Comparison of ENCODE assay signal across 8 mouse cellular contexts in the genomic region with DNA sequence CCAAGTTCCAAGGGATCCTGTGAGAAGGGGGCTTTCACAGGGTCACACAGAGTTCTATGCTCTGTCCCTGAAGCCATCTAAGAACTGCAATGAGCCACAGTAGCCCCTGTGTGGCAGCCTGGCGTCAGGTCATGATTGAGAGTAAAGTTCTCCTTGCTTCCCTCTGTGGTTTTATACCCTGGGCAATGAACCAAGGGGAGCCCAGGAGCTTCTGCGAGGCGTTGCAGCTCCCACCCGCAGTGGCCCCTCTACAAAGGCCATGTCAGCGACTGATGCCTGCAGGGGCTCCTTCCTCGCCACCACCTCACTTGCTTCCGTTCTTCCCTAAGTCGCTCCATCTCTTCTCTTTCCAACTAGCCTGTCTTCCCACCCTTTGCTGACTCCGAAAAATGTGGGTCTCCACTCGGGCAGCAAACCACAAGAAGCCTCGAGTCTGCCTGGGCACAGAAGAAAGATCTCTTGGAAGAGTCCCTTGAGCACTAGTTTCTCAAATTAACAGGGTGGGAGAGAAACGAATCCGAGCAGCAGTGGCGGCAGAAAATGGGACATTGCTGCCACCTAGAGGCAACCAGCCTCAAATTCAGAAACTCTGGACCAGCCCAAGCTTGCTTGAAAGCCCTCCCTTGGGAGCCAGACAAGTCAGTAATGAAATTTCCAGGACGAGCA. TPM values are rescaled to one million over a fixed set of nuclear protein-coding genes. Genes with fewer than 3 reads are reported as not detected.
DNase-seq lines count a peak whose midpoint lies in the region; ATAC-seq lines count a peak whose summit lies in the region.

No protein-coding gene starts in this region.

- peak; percentile 91 for ATAC-seq in hindbrain, embryonic 16.5 days
- peak; percentile 67 for ATAC-seq in megakaryocyte, adult 5-6 weeks (ENCODE audit: poor library complexity, severe bottlenecking)

- peak overlapping the region; percentile 97 for H3K4me2 ChIP-seq in hindbrain, embryonic 16.5 days (ENCODE audit: low read length)

- under 1% methylated on average over 15 of the region's 15 CpGs for WGBS in hindbrain, embryonic 16.5 days

- peak overlapping the region; percentile 68 for H3K9ac ChIP-seq in hindbrain, embryonic 16.5 days (ENCODE audit: low read depth, low read length)

- H3K9me3 ChIP-seq in hindbrain, embryonic 16.5 days (ENCODE audit: control insufficient read depth, low read length) = no peaks in the 10 kb centered on the region

- no peak overlapping the region for H3K27ac ChIP-seq in hindbrain, embryonic 16.5 days (ENCODE audit: low read depth, low read length)

- no peaks in the 10 kb centered on the region for H3K27me3 ChIP-seq in hindbrain, embryonic 16.5 days (replicated peaks; ENCODE audit: control insufficient read depth, insufficient read depth, low read length)

- no peaks in the 10 kb centered on the region for H3K36me3 ChIP-seq in hindbrain, embryonic 16.5 days (ENCODE audit: control insufficient read depth, insufficient read depth, low read length)

- H3K4me3 ChIP-seq in hindbrain, embryonic 16.5 days (ENCODE audit: low read length) = peak overlapping the region; percentile 49

- H3K4me1 ChIP-seq in hindbrain, embryonic 16.5 days (ENCODE audit: control insufficient read depth, insufficient read depth, low read depth, low read length) = no peaks in the 10 kb centered on the region; the same call in 1 of the 2 replicates

- peak; percentile 86 for DNase-seq in ZHBTc4 (ENCODE audit: low read depth, low spot score)
- peak; percentile 72 to 90 for DNase-seq in cerebellum, postnatal 4 days (ENCODE audit: low spot score in 2 of 2)
- peak; percentile 82 for DNase-seq in gastrocnemius, adult 18-20 months (ENCODE audit: low spot score)
- DNase-seq in left cerebral cortex, adult 8-10 months (ENCODE audit: low spot score in 2 of 2) = peak; percentile 56 to 77
- peak; percentile 86 for DNase-seq in right cerebral cortex, adult 18-20 months
- DNase-seq in urinary bladder, postnatal 14 days (ENCODE audit: low spot score) = peak; percentile 81

RNA-seq across cellular contexts. Expression of a gene that starts 27.0 kb away (rescaled TPM):
- total RNA-seq in gastrocnemius, adult 18-20 months (2021) = under 1 TPM in 1 of 2 experiments, not detected in 1; 0.32 TPM
- polyA plus RNA-seq in hindbrain, embryonic 16.5 days (2015; fragmentation: Nextera tagmentation; extraction: Ambion mirVana) = not detected in 2 replicates
- not detected for total RNA-seq in left cerebral cortex, adult 8-10 months (2022)
- total RNA-seq in megakaryocyte, adult 5-6 weeks (2015) = not detected in 2 replicates
- total RNA-seq in megakaryocyte, adult 5-6 weeks (2017) = not detected in 2 replicates
